Mouse (Mus musculus): Measurements from ENCODE around the gene Lrrc1. TPM values are rescaled to one million over a fixed set of nuclear protein-coding genes. Genes with fewer than 3 reads are reported as not detected.

Lrrc1 gene
- total and polyA plus RNA-seq, 3 experiments: 5.3 to 12.1 TPM; not detected in 1

DNA sequence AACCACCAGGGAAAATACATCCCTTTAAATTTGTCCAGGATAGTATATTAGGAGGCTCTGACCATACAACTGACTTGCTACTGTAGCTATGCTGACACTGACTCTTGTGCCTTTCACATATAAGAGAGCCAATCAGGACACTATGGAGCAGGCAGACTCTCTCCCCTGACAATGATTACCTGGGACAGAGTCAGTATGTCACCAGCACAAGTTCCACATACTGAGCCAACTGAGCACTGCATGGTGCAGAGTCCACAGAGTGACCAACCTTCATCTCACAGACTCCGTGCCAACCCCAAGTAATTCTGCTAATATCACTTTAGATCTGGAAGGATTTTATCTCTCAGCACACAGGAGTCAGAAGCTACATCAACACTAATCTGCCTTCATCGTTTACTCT, 85.3 kb downstream of the Lrrc1 start:
- peaks cover 0 to 7% of the 10 kb centered on the region in 2 experiments; a peak in 1 of 4 replicates for H3K4me1 ChIP-seq (ENCODE audit: control insufficient read depth in 1 of 2, insufficient read depth in 2 of 2, low read length in 2 of 2)
- H3K4me3 ChIP-seq (ENCODE audit: control insufficient read depth in 1 of 2, insufficient read depth in 1 of 2, low read depth in 2 of 2, low read length in 2 of 2): no peak overlapping the region
- H3K27ac ChIP-seq (ENCODE audit: control insufficient read depth, low read depth, low read length): no peak overlapping the region
- DNase-seq (ENCODE audit: low read depth, low spot score): no peak
- H3K9me3 ChIP-seq (replicated peaks; ENCODE audit: insufficient read depth, low read length): no peaks in the 10 kb centered on the region
- TF ChIP-seq CHD1 (IDR thresholded peaks at IDR 0.05; ENCODE audit: low read depth, low read length): no peak
- no peak for TF ChIP-seq SIN3A (IDR thresholded peaks at IDR 0.05; ENCODE audit: low read length)
- TF ChIP-seq MYB (IDR thresholded peaks at IDR 0.05; ENCODE audit: low read depth, low read length): no peak
- TF ChIP-seq TAL1 (IDR thresholded peaks at IDR 0.05; ENCODE audit: low read length): no peak
- no peak for TF ChIP-seq ZC3H11A (IDR thresholded peaks at IDR 0.05; ENCODE audit: low read depth, low read length)
- TF ChIP-seq POLR2AphosphoS2 (IDR thresholded peaks at IDR 0.05; ENCODE audit: low read length): no peak
- TF ChIP-seq ZKSCAN1 (IDR thresholded peaks at IDR 0.05; ENCODE audit: low read depth, low read length): no peak
- TF ChIP-seq ZMIZ1 (IDR thresholded peaks at IDR 0.05; ENCODE audit: low read depth, low read length): no peak
- TF ChIP-seq ZNF384 (IDR thresholded peaks at IDR 0.05; ENCODE audit: low read depth, low read length): no peak
- no peak for TF ChIP-seq MYC (IDR thresholded peaks at IDR 0.05; ENCODE audit: low read depth, low read length)
- no peak for TF ChIP-seq MAZ (IDR thresholded peaks at IDR 0.05; ENCODE audit: low read depth, low read length)
- no peak for TF ChIP-seq KAT2A (conservative IDR thresholded peaks at IDR 0.05; ENCODE audit: low read depth, low read length)
- no peak for TF ChIP-seq USF2 (IDR thresholded peaks at IDR 0.05; ENCODE audit: borderline replicate concordance in 1 of 2, insufficient read depth in 1 of 2, low read depth in 1 of 2, low read length in 2 of 2)
- no peak for TF ChIP-seq ELF1 (IDR thresholded peaks at IDR 0.05; ENCODE audit: low read depth, low read length)
- no peak for TF ChIP-seq HCFC1 (IDR thresholded peaks at IDR 0.05; ENCODE audit: low read depth, low read length)
- no peaks in the 10 kb centered on the region for H3K27me3 ChIP-seq (ENCODE audit: control insufficient read depth in 1 of 2, insufficient read depth in 2 of 2, low read length in 2 of 2)
- H3K36me3 ChIP-seq (ENCODE audit: control insufficient read depth in 1 of 2, insufficient read depth in 2 of 2, low read length in 2 of 2): no peaks in the 10 kb centered on the region
- H3K9ac ChIP-seq (ENCODE audit: control insufficient read depth, low read depth, low read length, poor library complexity, severe bottlenecking): no peak overlapping the region
- H3K79me2 ChIP-seq (ENCODE audit: control insufficient read depth, insufficient read depth, low read length, poor library complexity): no peaks in the 10 kb centered on the region

DNA sequence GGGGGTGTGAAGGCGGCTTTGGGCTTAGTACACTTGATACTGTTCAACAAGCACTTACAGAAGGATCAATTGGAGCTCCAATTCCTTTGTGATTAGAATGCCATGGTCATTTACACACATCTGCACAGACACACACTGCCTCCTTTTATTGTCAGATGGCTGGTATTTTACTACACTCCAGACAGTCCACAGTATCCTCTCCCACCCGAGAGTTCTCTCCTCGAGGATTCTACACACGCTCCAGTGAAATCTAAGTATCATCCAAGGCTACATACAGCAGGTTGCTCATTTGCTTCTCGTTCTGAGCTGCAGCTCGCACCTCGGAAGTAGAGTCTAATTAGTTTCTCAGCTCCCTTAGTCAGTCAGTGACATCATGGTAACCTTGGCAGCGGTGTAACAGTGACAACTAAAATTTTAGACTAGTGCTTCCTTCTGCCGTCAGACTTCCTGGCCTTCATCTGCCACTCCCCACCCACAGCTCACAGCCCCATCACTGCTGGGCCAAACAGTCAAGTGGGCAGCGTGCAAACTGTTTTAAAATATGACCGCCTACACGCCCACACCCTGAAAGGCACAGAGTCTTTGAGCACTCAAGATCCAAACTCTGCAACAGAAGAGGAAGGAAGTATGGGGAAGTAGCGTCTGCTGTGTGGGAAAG, 88.4 kb downstream of the Lrrc1 start:
- Histone ChIP-seq H3K4me3 (ENCODE audit: control insufficient read depth in 1 of 2, insufficient read depth in 1 of 2, low read depth in 2 of 2, low read length in 2 of 2) (no peak overlapping the region), H3K9ac (ENCODE audit: control insufficient read depth, low read depth, low read length, poor library complexity, severe bottlenecking) (no peak overlapping the region), H3K4me1 (ENCODE audit: control insufficient read depth in 1 of 2, insufficient read depth in 2 of 2, low read length in 2 of 2) (peaks cover 0 to 7% of the 10 kb centered on the region in 2 experiments; a peak in 1 of 4 replicates), H3K79me2 (ENCODE audit: control insufficient read depth, insufficient read depth, low read length, poor library complexity) (no peaks in the 10 kb centered on the region), H3K36me3 (ENCODE audit: control insufficient read depth in 1 of 2, insufficient read depth in 2 of 2, low read length in 2 of 2) (no peaks in the 10 kb centered on the region; a peak in 1 of 4 replicates), H3K9me3 (replicated peaks; ENCODE audit: insufficient read depth, low read length) (no peaks in the 10 kb centered on the region), H3K27ac (ENCODE audit: control insufficient read depth, low read depth, low read length) (no peak overlapping the region), H3K27me3 (ENCODE audit: control insufficient read depth in 1 of 2, insufficient read depth in 2 of 2, low read length in 2 of 2) (no peaks in the 10 kb centered on the region)
- DNase-seq (ENCODE audit: low read depth, low spot score): peak; percentile 19
- TF ChIP-seq BHLHE40 (IDR thresholded peaks at IDR 0.05; ENCODE audit: borderline replicate concordance, low read depth, low read length): no peak
- TF ChIP-seq SMC3 (IDR thresholded peaks at IDR 0.05; ENCODE audit: low read depth, low read length): no peak
- TF ChIP-seq UBTF (IDR thresholded peaks at IDR 0.05; ENCODE audit: borderline replicate concordance, insufficient read depth, low read depth, low read length): no peak
- no peak for TF ChIP-seq EP300 (IDR thresholded peaks at IDR 0.05; ENCODE audit: low read depth in 1 of 2, low read length in 2 of 2)

Data from MEL (cell line).